Mouse (Mus musculus): ENCODE data around the gene Hrh3. TPM values are rescaled to one million over a fixed set of nuclear protein-coding genes. Genes with fewer than 3 reads are reported as not detected.
A peak's percentile ranks its signal among the peaks of the same experiment; 100 is the strongest.

Gene Hrh3
- total RNA-seq, 2 experiments from 2014 or later = 94.8 to 99.4 TPM

- peak; percentile 98 for DNase-seq (ENCODE audit: low spot score in 2 of 2)
- intact Hi-C loops (cut with DNase I) = loop anchor here (10.0 kb wide), 1 partner anchor 184 kb away; the partner anchor contains the start of gene Rps21
These were observed 33.5 kb downstream of the Hrh3 start, which contains the start of gene Mtg2 for GRCm38 (mm10) chr2:180070481-180071453. TSS of gene Mtg2 (plus strand) at chr2:180070588.

GRCm38 (mm10) chr2:180069770-180070480, 34.4 kb downstream of the Hrh3 start:
- intact Hi-C loops (cut with DNase I) = loop anchor here (10.0 kb wide), 1 partner anchor 185 kb away; the partner anchor contains the start of gene Rps21
- DNase-seq (ENCODE audit: low spot score in 2 of 2) = no peak

- DNase-seq (ENCODE audit: low spot score in 2 of 2) = no peak
- intact Hi-C loops (cut with DNase I) = no loop called here
These were observed 40.8 kb downstream of the Hrh3 start for GRCm38 (mm10) chr2:180063338-180064131.

GRCm38 (mm10) chr2:180053001-180053400, 51.3 kb downstream of the Hrh3 start:
- no peak for DNase-seq (ENCODE audit: low spot score in 2 of 2)
- intact Hi-C loops (cut with DNase I) = no loop called here

GRCm38 (mm10) chr2:180051986-180052733, 52.1 kb downstream of the Hrh3 start:
- intact Hi-C loops (cut with DNase I) = loop anchor here (2.0 kb wide), 1 partner anchor 133 kb away; no protein-coding TSS in a partner anchor
- DNase-seq (ENCODE audit: low spot score in 2 of 2) = no peak

GRCm38 (mm10) chr2:180050986-180051385, 53.3 kb downstream of the Hrh3 start:
- peak; percentile 72 to 74 for DNase-seq (ENCODE audit: low spot score in 2 of 2)
- intact Hi-C loops (cut with DNase I) = loop anchor here (2.0 kb wide), 1 partner anchor 132 kb away; no protein-coding TSS in a partner anchor

Other genes with a start within 250 kb of the Hrh3 start
- gene Taf4, start 127.8 kb downstream of the Hrh3 start, total RNA-seq (2021) = 10 to 100 TPM; 15.8 to 24.3 TPM
- 100 to 1,000 TPM; 107 to 114 TPM for gene Lsm14b, start 79.5 kb downstream of the Hrh3 start, total RNA-seq (2021)
- gene Psma7, start 62.1 kb downstream of the Hrh3 start, total RNA-seq (2021) = 100 to 1,000 TPM; 163 to 172 TPM
- gene Ss18l1, start 62.0 kb downstream of the Hrh3 start, total RNA-seq (2021) = 10 to 100 TPM; 36.1 to 39.1 TPM
- gene Mtg2, start 33.9 kb downstream of the Hrh3 start, total RNA-seq (2021) = 10 to 100 TPM; 12.6 to 19.1 TPM
- gene Osbpl2, start 14.8 kb upstream of the Hrh3 start, total RNA-seq (2021) = 10 to 100 TPM; 44.2 to 50.4 TPM
- 100 to 1,000 TPM in 1 of 2 experiments, 10 to 100 TPM in 1; 95.4 to 105 TPM for gene Adrm1, start 67.0 kb upstream of the Hrh3 start, total RNA-seq (2021)
- 1 to 10 TPM; 6.3 to 7.2 TPM for gene Lama5, start 121.4 kb upstream of the Hrh3 start, total RNA-seq (2021)
- gene Rps21, start 152.9 kb upstream of the Hrh3 start, total RNA-seq (2021) = 100 to 1,000 TPM; 622 to 695 TPM
- 10 to 100 TPM; 26.5 to 31.7 TPM for gene Cables2, start 169.0 kb upstream of the Hrh3 start, total RNA-seq (2021)
- gene Rbbp8nl, start 185.4 kb upstream of the Hrh3 start, total RNA-seq (2021) = not detected
- gene Gata5, start 230.2 kb upstream of the Hrh3 start, total RNA-seq (2021) = not detected

Data from left cerebral cortex, postnatal 36 days (tissue).